Mouse (Mus musculus) gastrocnemius, adult 18-20 months (tissue): ENCODE measurements around the gene Xpnpep2. TPM values are rescaled to one million over a fixed set of nuclear protein-coding genes. Genes with fewer than 3 reads are reported as not detected.

ENCODE experiments used
- DNase-seq: peaks from one replicate; pipeline ENCODE4 v3.0.0; 2021; ENCODE audit warnings: low spot score
- total RNA-seq, 2 experiments: library from RNA; stranded (reverse); gene quantifications; 2 replicates each; pipeline ENCODE4 v1.2.3; 2021

Gene Xpnpep2
- total RNA-seq, 2 experiments from 2014 or later = 0.31 to 0.82 TPM

- peak; percentile 53 for DNase-seq
Measured at GRCm38 (mm10) chrX:48124132-48125071, 15.9 kb downstream of the Xpnpep2 start.

- DNase-seq = no peak
Measured at GRCm38 (mm10) chrX:48126903-48127476, 18.5 kb downstream of the Xpnpep2 start.

GRCm38 (mm10) chrX:48127502-48128218 is 19.1 kb downstream of the Xpnpep2 start:
- no peak for DNase-seq

- DNase-seq = no peak
Measured at GRCm38 (mm10) chrX:48129167-48129566, 20.6 kb downstream of the Xpnpep2 start.

- DNase-seq = no peak
Measured at GRCm38 (mm10) chrX:48136935-48137334, 28.4 kb downstream of the Xpnpep2 start.

GRCm38 (mm10) chrX:48138011-48138410 is 29.5 kb downstream of the Xpnpep2 start:
- DNase-seq = no peak

GRCm38 (mm10) chrX:48138539-48139275 is 30.2 kb downstream of the Xpnpep2 start:
- no peak for DNase-seq

GRCm38 (mm10) chrX:48139368-48140285 is 31.1 kb downstream of the Xpnpep2 start:
- peak; percentile 4 for DNase-seq

GRCm38 (mm10) chrX:48140286-48140877 is 31.9 kb downstream of the Xpnpep2 start:
- no peak for DNase-seq

- no peak for DNase-seq
Measured at GRCm38 (mm10) chrX:48141481-48141880, 33.0 kb downstream of the Xpnpep2 start.

- DNase-seq = no peak
Measured at GRCm38 (mm10) chrX:48143415-48144335, 35.1 kb downstream of the Xpnpep2 start.

- peak; percentile 3 for DNase-seq
Measured at GRCm38 (mm10) chrX:48146262-48146661, 37.7 kb downstream of the Xpnpep2 start, which contains the start of gene Sash3. Gene Sash3, plus strand, starts transcription at chrX:48146436.

GRCm38 (mm10) chrX:48147226-48147625 is 38.7 kb downstream of the Xpnpep2 start:
- no peak for DNase-seq

- no peak for DNase-seq
Measured at GRCm38 (mm10) chrX:48147741-48148186, 39.2 kb downstream of the Xpnpep2 start.

GRCm38 (mm10) chrX:48152106-48152505 is 43.6 kb downstream of the Xpnpep2 start:
- DNase-seq = no peak

- no peak for DNase-seq
Measured at GRCm38 (mm10) chrX:48153414-48153813, 44.9 kb downstream of the Xpnpep2 start.

- no peak for DNase-seq
Measured at GRCm38 (mm10) chrX:48153949-48154348, 45.4 kb downstream of the Xpnpep2 start.

GRCm38 (mm10) chrX:48155489-48155888 is 47.0 kb downstream of the Xpnpep2 start:
- no peak for DNase-seq

GRCm38 (mm10) chrX:48157396-48157795 is 48.9 kb downstream of the Xpnpep2 start:
- no peak for DNase-seq
